Mouse (Mus musculus): ENCODE results near the gene Aldh9a1. TPM values are rescaled to one million over a fixed set of nuclear protein-coding genes. Genes with fewer than 3 reads are reported as not detected.

The Aldh9a1 gene
- polyA plus RNA-seq, 1 experiment from 2014 or later = 33.2 TPM

- DNase-seq (ENCODE audit: low spot score) (peak; percentile 35), ATAC-seq (peak; percentile 59)
- Histone ChIP-seq H3K4me1 (ENCODE audit: insufficient read depth, low read depth, low read length) (no peaks in the 10 kb centered on the region), H3K4me2 (replicated peaks; ENCODE audit: low read depth, low read length) (no peak overlapping the region), H3K9ac (replicated peaks; ENCODE audit: low read depth) (no peak overlapping the region), H3K27ac (ENCODE audit: low read length) (no peak overlapping the region), H3K9me3 (ENCODE audit: low read length) (no peaks in the 10 kb centered on the region), H3K27me3 (replicated peaks; ENCODE audit: insufficient read depth, low read length) (no peaks in the 10 kb centered on the region), H3K36me3 (ENCODE audit: insufficient read depth, low read length) (peaks cover 9% of the 10 kb centered on the region; the same call in 1 of the 2 replicates), H3K4me3 (ENCODE audit: low read depth, low read length) (no peak overlapping the region)
- no peak for TF ChIP-seq EP300 (IDR thresholded peaks at IDR 0.05)
- TF ChIP-seq CTCF (IDR thresholded peaks at IDR 0.05) = no peak
- 21% methylated on average over 15 of the region's 15 CpGs for WGBS
Measured at GRCm38 (mm10) chr1:167374003-167374784, 24.4 kb downstream of the Aldh9a1 start.

- DNase-seq (ENCODE audit: low spot score) (no peak), ATAC-seq (no peak)
- Histone ChIP-seq H3K36me3 (ENCODE audit: insufficient read depth, low read length) (peaks cover 9% of the 10 kb centered on the region; the same call in 1 of the 2 replicates), H3K27ac (ENCODE audit: low read length) (no peak overlapping the region), H3K4me1 (ENCODE audit: insufficient read depth, low read depth, low read length) (no peaks in the 10 kb centered on the region), H3K4me3 (ENCODE audit: low read depth, low read length) (no peak overlapping the region), H3K4me2 (replicated peaks; ENCODE audit: low read depth, low read length) (no peak overlapping the region), H3K9me3 (ENCODE audit: low read length) (no peaks in the 10 kb centered on the region), H3K27me3 (replicated peaks; ENCODE audit: insufficient read depth, low read length) (no peaks in the 10 kb centered on the region), H3K9ac (replicated peaks; ENCODE audit: low read depth) (no peak overlapping the region)
- WGBS = 52% methylated on average over 2 of the region's 2 CpGs
- TF ChIP-seq EP300 (IDR thresholded peaks at IDR 0.05) (no peak), CTCF (IDR thresholded peaks at IDR 0.05) (no peak)
Measured at GRCm38 (mm10) chr1:167374942-167375341, 25.2 kb downstream of the Aldh9a1 start.

DNA sequence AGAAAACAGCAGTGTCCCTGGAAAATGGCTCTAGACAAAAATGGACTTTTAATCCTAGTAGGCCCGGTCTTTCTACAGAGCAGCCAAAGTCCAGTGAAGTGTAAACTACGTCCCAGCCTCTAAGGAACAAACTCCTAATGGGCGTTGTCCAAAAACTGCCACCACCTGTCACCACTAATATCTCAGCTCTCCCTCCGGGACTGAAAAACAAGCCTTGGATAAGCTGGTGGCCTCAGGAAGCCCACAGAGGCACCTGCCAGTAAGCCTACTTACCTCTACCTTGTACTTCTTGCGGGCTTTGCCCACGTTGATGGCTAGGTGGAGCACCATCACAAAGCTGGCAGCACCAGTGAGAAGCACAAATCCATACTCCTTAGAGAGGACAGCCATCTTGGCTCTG is 28.2 kb downstream of the Aldh9a1 start:
- Histone ChIP-seq H3K9ac (replicated peaks; ENCODE audit: low read depth) (no peak overlapping the region), H3K4me2 (replicated peaks; ENCODE audit: low read depth, low read length) (no peak overlapping the region), H3K36me3 (ENCODE audit: insufficient read depth, low read length) (peaks cover 5% of the 10 kb centered on the region; the same call in 1 of the 2 replicates), H3K4me3 (ENCODE audit: low read depth, low read length) (no peak overlapping the region), H3K9me3 (ENCODE audit: low read length) (no peaks in the 10 kb centered on the region), H3K4me1 (ENCODE audit: insufficient read depth, low read depth, low read length) (no peaks in the 10 kb centered on the region), H3K27me3 (replicated peaks; ENCODE audit: insufficient read depth, low read length) (no peaks in the 10 kb centered on the region), H3K27ac (ENCODE audit: low read length) (no peak overlapping the region)
- DNase-seq (ENCODE audit: low spot score) (no peak), ATAC-seq (no peak)
- TF ChIP-seq CTCF (IDR thresholded peaks at IDR 0.05) = no peak
- TF ChIP-seq EP300 (IDR thresholded peaks at IDR 0.05) = no peak
- WGBS = 73% methylated on average over 6 of the region's 6 CpGs

GRCm38 (mm10) chr1:167379751-167380150 is 30.0 kb downstream of the Aldh9a1 start:
- Histone ChIP-seq H3K9me3 (ENCODE audit: low read length) (no peaks in the 10 kb centered on the region), H3K4me1 (ENCODE audit: insufficient read depth, low read depth, low read length) (no peaks in the 10 kb centered on the region), H3K27me3 (replicated peaks; ENCODE audit: insufficient read depth, low read length) (no peaks in the 10 kb centered on the region), H3K36me3 (ENCODE audit: insufficient read depth, low read length) (peaks cover 5% of the 10 kb centered on the region; the same call in 1 of the 2 replicates), H3K4me2 (replicated peaks; ENCODE audit: low read depth, low read length) (no peak overlapping the region), H3K27ac (ENCODE audit: low read length) (no peak overlapping the region), H3K9ac (replicated peaks; ENCODE audit: low read depth) (no peak overlapping the region), H3K4me3 (ENCODE audit: low read depth, low read length) (no peak overlapping the region)
- WGBS = 73% methylated on average over 5 of the region's 5 CpGs
- no peak for TF ChIP-seq EP300 (IDR thresholded peaks at IDR 0.05)
- TF ChIP-seq CTCF (IDR thresholded peaks at IDR 0.05) = no peak
- ATAC-seq = no peak
- DNase-seq (ENCODE audit: low spot score) = no peak

GRCm38 (mm10) chr1:167380223-167380622 is 30.4 kb downstream of the Aldh9a1 start:
- H3K4me3 ChIP-seq (ENCODE audit: low read depth, low read length) = no peak overlapping the region
- WGBS = 87% methylated on average over 2 of the region's 2 CpGs
- no peak overlapping the region for H3K4me2 ChIP-seq (replicated peaks; ENCODE audit: low read depth, low read length)
- no peak overlapping the region for H3K27ac ChIP-seq (ENCODE audit: low read length)
- no peaks in the 10 kb centered on the region for H3K9me3 ChIP-seq (ENCODE audit: low read length)
- no peak for DNase-seq (ENCODE audit: low spot score)
- no peak for ATAC-seq
- H3K9ac ChIP-seq (replicated peaks; ENCODE audit: low read depth) = no peak overlapping the region
- H3K4me1 ChIP-seq (ENCODE audit: insufficient read depth, low read depth, low read length) = no peaks in the 10 kb centered on the region
- TF ChIP-seq CTCF (IDR thresholded peaks at IDR 0.05) = no peak
- TF ChIP-seq EP300 (IDR thresholded peaks at IDR 0.05) = no peak
- peaks cover 5% of the 10 kb centered on the region; the same call in 1 of the 2 replicates for H3K36me3 ChIP-seq (ENCODE audit: insufficient read depth, low read length)
- no peaks in the 10 kb centered on the region for H3K27me3 ChIP-seq (replicated peaks; ENCODE audit: insufficient read depth, low read length)

- Histone ChIP-seq H3K27me3 (replicated peaks; ENCODE audit: insufficient read depth, low read length) (no peaks in the 10 kb centered on the region), H3K4me3 (ENCODE audit: low read depth, low read length) (no peak overlapping the region), H3K9ac (replicated peaks; ENCODE audit: low read depth) (no peak overlapping the region), H3K36me3 (ENCODE audit: insufficient read depth, low read length) (peaks cover under 1% of the 10 kb centered on the region; the same call in 1 of the 2 replicates), H3K4me2 (replicated peaks; ENCODE audit: low read depth, low read length) (no peak overlapping the region), H3K27ac (ENCODE audit: low read length) (no peak overlapping the region), H3K4me1 (ENCODE audit: insufficient read depth, low read depth, low read length) (no peaks in the 10 kb centered on the region), H3K9me3 (ENCODE audit: low read length) (no peaks in the 10 kb centered on the region)
- DNase-seq (ENCODE audit: low spot score) (no peak), ATAC-seq (peak; percentile 62)
- TF ChIP-seq CTCF (IDR thresholded peaks at IDR 0.05) (no peak), EP300 (IDR thresholded peaks at IDR 0.05) (no peak)
- WGBS = 60% methylated on average over 8 of the region's 8 CpGs
Measured at GRCm38 (mm10) chr1:167381050-167382015, 31.5 kb downstream of the Aldh9a1 start.

All from lung, postnatal 0 days (tissue).